Mouse (Mus musculus): ENCODE measurements around the gene Ropn1l. TPM values are rescaled to one million over a fixed set of nuclear protein-coding genes. Genes with fewer than 3 reads are reported as not detected.

The Ropn1l gene
- polyA plus RNA-seq, 1 experiment from 2014 or later: 3.3 TPM

DNA sequence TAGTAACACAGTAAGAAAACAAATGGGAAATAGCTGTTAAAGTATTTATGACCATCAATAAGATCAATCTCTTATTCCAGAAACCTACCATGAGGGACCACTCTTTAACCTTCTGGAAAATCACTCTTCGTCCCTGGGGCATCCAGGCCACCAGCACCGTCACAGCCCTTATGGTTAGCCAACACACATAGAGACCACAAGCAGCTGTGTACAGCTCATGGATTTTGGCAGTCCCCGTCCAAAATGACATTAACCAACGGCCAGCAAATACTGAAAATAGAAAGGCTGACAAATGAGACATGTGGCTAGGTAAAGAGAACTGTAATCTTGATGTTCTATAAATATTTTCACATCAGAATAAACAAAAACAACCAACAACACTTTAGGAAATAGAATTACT lies 18.0 kb upstream of the Ropn1l start:
- Histone ChIP-seq H3K4me1 (ENCODE audit: control insufficient read depth, insufficient read depth, low read length) (no peaks in the 10 kb centered on the region), H3K27me3 (ENCODE audit: control insufficient read depth, insufficient read depth, low read length) (no peaks in the 10 kb centered on the region), H3K4me2 (no peak overlapping the region), H3K36me3 (ENCODE audit: control insufficient read depth, insufficient read depth, low read length) (peaks cover 12% of the 10 kb centered on the region; the same call in 1 of the 2 replicates), H3K4me3 (ENCODE audit: low read depth, low read length) (no peak overlapping the region), H3K9ac (ENCODE audit: low read depth, low read length) (no peak overlapping the region), H3K27ac (ENCODE audit: low read depth, low read length) (no peak overlapping the region), H3K9me3 (replicated peaks; ENCODE audit: control insufficient read depth, low read length) (no peaks in the 10 kb centered on the region)
- 89% methylated on average over 4 of the region's 4 CpGs for WGBS (ENCODE audit: insufficient replicate concordance)
- no peak for ATAC-seq (replicated peaks; ENCODE audit: insufficient number of reproducible peaks, low FRiP score, low TSS enrichment)

GRCm38 (mm10) chr15:31469497-31469896 lies 16.0 kb upstream of the Ropn1l start:
- Histone ChIP-seq H3K27ac (ENCODE audit: low read depth, low read length) (no peak overlapping the region), H3K4me3 (ENCODE audit: low read depth, low read length) (no peak overlapping the region), H3K4me2 (no peak overlapping the region), H3K9ac (ENCODE audit: low read depth, low read length) (no peak overlapping the region), H3K27me3 (ENCODE audit: control insufficient read depth, insufficient read depth, low read length) (no peaks in the 10 kb centered on the region), H3K4me1 (ENCODE audit: control insufficient read depth, insufficient read depth, low read length) (no peaks in the 10 kb centered on the region), H3K36me3 (ENCODE audit: control insufficient read depth, insufficient read depth, low read length) (peaks cover 7% of the 10 kb centered on the region; the same call in 1 of the 2 replicates), H3K9me3 (replicated peaks; ENCODE audit: control insufficient read depth, low read length) (no peaks in the 10 kb centered on the region)
- no peak for ATAC-seq (replicated peaks; ENCODE audit: insufficient number of reproducible peaks, low FRiP score, low TSS enrichment)
- WGBS (ENCODE audit: insufficient replicate concordance): 75% methylated on average over 4 of the region's 4 CpGs

DNA sequence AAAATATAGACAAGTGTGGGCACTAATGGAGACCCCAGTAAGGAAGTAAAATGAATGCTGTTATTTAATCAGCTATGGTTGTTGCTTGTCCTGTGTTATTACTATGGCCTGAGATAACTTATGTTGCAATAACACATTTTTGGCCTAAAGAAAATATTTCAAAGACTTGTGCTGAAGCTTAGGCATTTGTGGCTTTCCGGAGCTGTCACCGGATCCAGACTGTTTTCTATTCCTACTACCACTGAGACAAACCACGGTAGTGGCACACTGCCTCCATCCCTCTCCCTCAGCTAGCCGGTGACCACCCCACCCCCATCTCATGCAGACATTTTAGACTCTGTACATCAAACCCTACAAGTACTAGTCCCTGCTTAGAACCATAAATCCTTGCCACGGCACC lies 15.3 kb upstream of the Ropn1l start:
- H3K36me3 ChIP-seq (ENCODE audit: control insufficient read depth, insufficient read depth, low read length): peaks cover 7% of the 10 kb centered on the region; the same call in 1 of the 2 replicates
- no peak overlapping the region for H3K4me2 ChIP-seq
- no peaks in the 10 kb centered on the region for H3K4me1 ChIP-seq (ENCODE audit: control insufficient read depth, insufficient read depth, low read length)
- no peak overlapping the region for H3K4me3 ChIP-seq (ENCODE audit: low read depth, low read length)
- H3K9me3 ChIP-seq (replicated peaks; ENCODE audit: control insufficient read depth, low read length): no peaks in the 10 kb centered on the region
- WGBS (ENCODE audit: insufficient replicate concordance): 90% methylated on average over 5 of the region's 5 CpGs
- no peak overlapping the region for H3K27ac ChIP-seq (ENCODE audit: low read depth, low read length)
- H3K27me3 ChIP-seq (ENCODE audit: control insufficient read depth, insufficient read depth, low read length): no peaks in the 10 kb centered on the region
- no peak for ATAC-seq (replicated peaks; ENCODE audit: insufficient number of reproducible peaks, low FRiP score, low TSS enrichment)
- no peak overlapping the region for H3K9ac ChIP-seq (ENCODE audit: low read depth, low read length)

GRCm38 (mm10) chr15:31466749-31467148 lies 13.2 kb upstream of the Ropn1l start:
- H3K9me3 ChIP-seq (replicated peaks; ENCODE audit: control insufficient read depth, low read length): no peaks in the 10 kb centered on the region
- no peak overlapping the region for H3K27ac ChIP-seq (ENCODE audit: low read depth, low read length)
- no peaks in the 10 kb centered on the region for H3K4me1 ChIP-seq (ENCODE audit: control insufficient read depth, insufficient read depth, low read length)
- no peak overlapping the region for H3K9ac ChIP-seq (ENCODE audit: low read depth, low read length)
- no peaks in the 10 kb centered on the region for H3K27me3 ChIP-seq (ENCODE audit: control insufficient read depth, insufficient read depth, low read length)
- 88% methylated on average over 1 of the region's 1 CpGs for WGBS (ENCODE audit: insufficient replicate concordance)
- peaks cover 14% of the 10 kb centered on the region; the same call in 1 of the 2 replicates for H3K36me3 ChIP-seq (ENCODE audit: control insufficient read depth, insufficient read depth, low read length)
- no peak overlapping the region for H3K4me2 ChIP-seq
- no peak for ATAC-seq (replicated peaks; ENCODE audit: insufficient number of reproducible peaks, low FRiP score, low TSS enrichment)
- H3K4me3 ChIP-seq (ENCODE audit: low read depth, low read length): no peak overlapping the region

DNA sequence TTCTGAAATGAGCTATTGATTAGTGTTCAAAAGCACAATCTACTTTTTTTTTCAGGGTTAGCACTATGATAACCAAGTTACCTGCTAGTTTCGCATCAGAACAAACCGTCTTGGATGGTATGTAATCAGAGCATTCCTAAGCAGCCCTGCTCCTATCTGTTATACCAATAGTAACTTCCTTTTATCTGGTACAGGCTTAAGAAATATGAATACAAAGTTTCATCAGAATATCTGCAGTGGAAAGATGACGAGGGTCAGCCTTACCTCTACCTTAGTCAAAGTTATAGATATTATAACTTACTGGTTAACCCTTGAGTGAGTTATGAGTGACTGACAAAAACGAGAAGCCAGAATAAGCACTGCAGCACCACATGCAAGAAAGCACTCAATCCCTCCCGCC lies 12.8 kb upstream of the Ropn1l start:
- Histone ChIP-seq H3K4me2 (no peak overlapping the region), H3K4me3 (ENCODE audit: low read depth, low read length) (no peak overlapping the region), H3K9me3 (replicated peaks; ENCODE audit: control insufficient read depth, low read length) (no peaks in the 10 kb centered on the region), H3K36me3 (ENCODE audit: control insufficient read depth, insufficient read depth, low read length) (peaks cover 12% of the 10 kb centered on the region), H3K27me3 (ENCODE audit: control insufficient read depth, insufficient read depth, low read length) (no peaks in the 10 kb centered on the region), H3K9ac (ENCODE audit: low read depth, low read length) (no peak overlapping the region), H3K4me1 (ENCODE audit: control insufficient read depth, insufficient read depth, low read length) (no peaks in the 10 kb centered on the region), H3K27ac (ENCODE audit: low read depth, low read length) (no peak overlapping the region)
- ATAC-seq (replicated peaks; ENCODE audit: insufficient number of reproducible peaks, low FRiP score, low TSS enrichment): no peak
- WGBS (ENCODE audit: insufficient replicate concordance): 87% methylated on average over 5 of the region's 5 CpGs

DNA sequence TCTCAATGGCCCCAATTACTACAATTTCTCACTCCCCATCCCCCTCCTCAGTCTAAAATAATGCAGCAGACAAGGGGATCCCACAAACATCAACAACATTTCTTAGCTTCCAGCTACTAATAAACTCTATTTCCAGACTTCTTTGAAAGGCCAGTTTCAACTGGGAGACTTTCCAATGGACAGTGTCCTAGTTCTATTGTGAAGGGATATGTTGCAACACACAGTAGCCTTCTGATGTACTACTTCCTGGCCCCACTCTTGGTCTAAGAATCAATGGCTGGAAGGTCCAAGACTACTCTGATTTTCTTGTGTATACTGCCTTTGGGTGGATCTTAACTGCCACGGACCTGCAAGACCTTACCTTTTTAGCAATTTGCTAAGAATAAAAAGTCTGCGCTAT lies 12.3 kb upstream of the Ropn1l start:
- Histone ChIP-seq H3K4me3 (ENCODE audit: low read depth, low read length) (no peak overlapping the region), H3K9ac (ENCODE audit: low read depth, low read length) (no peak overlapping the region), H3K9me3 (replicated peaks; ENCODE audit: control insufficient read depth, low read length) (no peaks in the 10 kb centered on the region), H3K27me3 (ENCODE audit: control insufficient read depth, insufficient read depth, low read length) (no peaks in the 10 kb centered on the region), H3K4me2 (no peak overlapping the region), H3K4me1 (ENCODE audit: control insufficient read depth, insufficient read depth, low read length) (no peaks in the 10 kb centered on the region), H3K36me3 (ENCODE audit: control insufficient read depth, insufficient read depth, low read length) (peaks cover 12% of the 10 kb centered on the region), H3K27ac (ENCODE audit: low read depth, low read length) (no peak overlapping the region)
- ATAC-seq (replicated peaks; ENCODE audit: insufficient number of reproducible peaks, low FRiP score, low TSS enrichment): no peak
- WGBS (ENCODE audit: insufficient replicate concordance): 93% methylated on average over 2 of the region's 2 CpGs

DNA sequence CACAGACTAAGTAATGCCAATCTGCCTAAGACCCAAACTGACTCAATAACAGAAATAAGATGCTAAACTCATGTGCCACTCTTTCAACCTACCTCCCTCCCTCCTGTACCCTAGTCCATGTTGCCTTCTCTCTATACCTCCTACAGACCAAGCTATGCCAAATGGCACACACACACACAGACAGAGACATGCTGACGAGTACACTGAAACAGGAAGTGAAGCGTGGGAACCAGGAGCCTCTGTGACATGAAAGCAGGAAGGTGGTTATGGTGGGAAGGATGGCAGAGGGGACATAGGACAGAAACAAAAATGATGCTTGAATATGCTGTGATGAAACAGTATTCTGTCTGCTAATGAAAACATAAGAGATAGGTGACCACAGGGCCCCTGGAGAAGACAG lies 7.0 kb upstream of the Ropn1l start:
- Histone ChIP-seq H3K9ac (ENCODE audit: low read depth, low read length) (no peak overlapping the region), H3K27me3 (ENCODE audit: control insufficient read depth, insufficient read depth, low read length) (no peaks in the 10 kb centered on the region), H3K4me1 (ENCODE audit: control insufficient read depth, insufficient read depth, low read length) (no peaks in the 10 kb centered on the region), H3K36me3 (ENCODE audit: control insufficient read depth, insufficient read depth, low read length) (peaks cover 16% of the 10 kb centered on the region), H3K27ac (ENCODE audit: low read depth, low read length) (no peak overlapping the region), H3K4me2 (no peak overlapping the region), H3K4me3 (ENCODE audit: low read depth, low read length) (no peak overlapping the region), H3K9me3 (replicated peaks; ENCODE audit: control insufficient read depth, low read length) (no peaks in the 10 kb centered on the region)
- ATAC-seq (replicated peaks; ENCODE audit: insufficient number of reproducible peaks, low FRiP score, low TSS enrichment): no peak
- WGBS (ENCODE audit: insufficient replicate concordance): 78% methylated on average over 2 of the region's 2 CpGs

DNA sequence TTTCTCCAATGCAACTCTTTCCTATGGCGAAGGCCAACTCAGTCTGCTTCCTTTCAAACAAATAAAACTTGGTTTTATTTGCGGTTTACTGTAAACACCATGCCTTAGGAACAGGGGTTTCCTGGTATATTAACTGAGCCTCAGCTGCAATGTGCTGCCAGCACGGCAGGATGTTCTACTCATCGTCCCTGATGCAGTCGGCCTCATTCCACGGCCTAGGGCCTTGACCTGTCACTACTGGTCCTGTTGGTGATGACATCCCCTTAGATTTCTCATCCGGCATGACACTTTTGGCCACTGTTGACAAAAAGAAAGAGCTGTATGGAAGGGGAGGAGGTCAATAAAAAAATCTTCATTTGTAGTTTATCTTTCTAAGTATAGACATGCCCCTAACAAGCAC lies 4.5 kb upstream of the Ropn1l start:
- Histone ChIP-seq H3K27me3 (ENCODE audit: control insufficient read depth, insufficient read depth, low read length) (no peaks in the 10 kb centered on the region), H3K27ac (ENCODE audit: low read depth, low read length) (no peak overlapping the region), H3K9me3 (replicated peaks; ENCODE audit: control insufficient read depth, low read length) (no peaks in the 10 kb centered on the region), H3K4me2 (no peak overlapping the region), H3K9ac (ENCODE audit: low read depth, low read length) (no peak overlapping the region), H3K4me1 (ENCODE audit: control insufficient read depth, insufficient read depth, low read length) (no peaks in the 10 kb centered on the region), H3K36me3 (ENCODE audit: control insufficient read depth, insufficient read depth, low read length) (peaks cover 14% of the 10 kb centered on the region), H3K4me3 (ENCODE audit: low read depth, low read length) (no peak overlapping the region)
- ATAC-seq (replicated peaks; ENCODE audit: insufficient number of reproducible peaks, low FRiP score, low TSS enrichment): no peak
- 87% methylated on average over 7 of the region's 7 CpGs for WGBS (ENCODE audit: insufficient replicate concordance)

GRCm38 (mm10) chr15:31456381-31456780 lies 2.8 kb upstream of the Ropn1l start:
- Histone ChIP-seq H3K4me2 (no peak overlapping the region), H3K9ac (ENCODE audit: low read depth, low read length) (no peak overlapping the region), H3K9me3 (replicated peaks; ENCODE audit: control insufficient read depth, low read length) (no peaks in the 10 kb centered on the region), H3K4me3 (ENCODE audit: low read depth, low read length) (no peak overlapping the region), H3K4me1 (ENCODE audit: control insufficient read depth, insufficient read depth, low read length) (0 out of 2 replicates have a peak, but pooled peaks cover 4% of the 10 kb centered on the region), H3K36me3 (ENCODE audit: control insufficient read depth, insufficient read depth, low read length) (peaks cover 9% of the 10 kb centered on the region), H3K27ac (ENCODE audit: low read depth, low read length) (no peak overlapping the region), H3K27me3 (ENCODE audit: control insufficient read depth, insufficient read depth, low read length) (no peaks in the 10 kb centered on the region)
- no peak for ATAC-seq (replicated peaks; ENCODE audit: insufficient number of reproducible peaks, low FRiP score, low TSS enrichment)
- 90% methylated on average over 5 of the region's 5 CpGs for WGBS (ENCODE audit: insufficient replicate concordance)

Measured in heart, embryonic 11.5 days (tissue).